Mouse (Mus musculus) cortical plate, adult 2 months (tissue): ENCODE data around the gene Tmem123. TPM values are rescaled to one million over a fixed set of nuclear protein-coding genes. Genes with fewer than 3 reads are reported as not detected.

Source experiments
- H3K27ac ChIP-seq: fragments of 200-500 bp; 2 replicates; pipeline ENCODE4 v1.5.1; 2012; ENCODE audit warnings: low read length, control low read depth, inconsistent platforms; ENCODE audit not compliant: insufficient read depth
- H3K4me1 ChIP-seq: fragments of 200-500 bp; 2 replicates; pipeline ENCODE4 v1.6.1; 2011; ENCODE audit warnings: low read length; ENCODE audit not compliant: control insufficient read depth, insufficient read depth
- H3K4me3 ChIP-seq: fragments of 200-500 bp; 2 replicates; pipeline ENCODE4 v1.5.1; 2011; ENCODE audit warnings: mild to moderate bottlenecking, low read length, control low read depth; ENCODE audit not compliant: insufficient read depth
- CTCF ChIP-seq: fragments of 200-500 bp; IDR thresholded peaks from 2 replicates; pipeline ENCODE4 v1.5.1; 2011; ENCODE audit warnings: mild to moderate bottlenecking, control low read depth, low read length; ENCODE audit not compliant: insufficient read depth; ENCODE audit errors: extremely low read depth
- POLR2A ChIP-seq: fragments of 200-500 bp; IDR thresholded peaks from 2 replicates; pipeline ENCODE4 v1.6.1; 2011; ENCODE audit warnings: mild to moderate bottlenecking, low read length, control low read depth; ENCODE audit not compliant: insufficient read depth; ENCODE audit errors: extremely low read depth
- polyA plus RNA-seq: library from polyadenylated mRNA; depleted of rRNA; stranded (reverse); fragments of >200 nt; gene quantifications from 2 replicates; pipeline ENCODE4 v1.2.3, GENCODE M21; 2012

Gene Tmem123
- polyA plus RNA-seq, 1 experiment, result 18.1 TPM

DNA sequence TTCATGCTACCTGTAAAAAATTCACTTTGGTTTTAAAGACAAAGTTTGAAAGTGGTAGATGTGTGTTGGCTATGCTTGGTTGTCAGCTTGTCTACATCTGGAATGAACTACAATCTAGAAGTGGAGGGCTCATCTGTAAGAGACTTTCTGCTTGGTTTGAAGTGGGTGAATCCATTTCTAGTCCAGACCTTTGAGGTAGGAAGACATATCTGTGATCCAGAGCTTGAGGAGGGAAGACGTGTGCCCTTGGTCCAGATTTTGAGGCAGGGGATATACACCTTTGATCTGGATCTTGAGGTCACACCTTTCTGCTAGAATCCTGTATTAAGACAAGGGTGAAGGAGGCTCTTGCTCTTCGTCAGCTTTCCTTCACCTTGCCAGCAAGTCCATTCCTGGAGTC lies 33.7 kb downstream of the Tmem123 start:
- TF ChIP-seq CTCF (no peak), POLR2A (no peak)
- no peaks in the 10 kb centered on the region for H3K4me1 ChIP-seq
- no peak overlapping the region for H3K27ac ChIP-seq

DNA sequence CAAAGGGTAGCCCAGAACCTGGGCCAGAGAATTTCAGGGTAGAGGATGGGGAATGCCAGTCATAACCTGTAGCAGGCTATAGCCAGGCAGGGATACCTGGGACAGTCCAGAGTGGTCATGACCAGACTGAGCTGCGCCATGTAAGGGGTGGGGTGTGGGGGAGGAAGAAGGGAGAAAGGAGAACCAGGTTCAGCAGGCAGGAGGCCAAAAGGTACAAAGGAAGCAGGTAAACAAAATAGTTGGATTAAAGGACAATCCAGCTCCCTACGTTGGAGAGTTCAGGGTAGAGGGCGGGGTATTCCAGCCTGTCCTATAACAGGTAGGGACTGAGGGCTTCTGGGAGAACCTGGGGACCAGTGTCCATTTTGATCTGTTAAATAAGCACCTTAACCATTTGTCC lies 34.7 kb downstream of the Tmem123 start:
- TF ChIP-seq CTCF (no peak), POLR2A (no peak)
- no peak overlapping the region for H3K4me3 ChIP-seq
- no peaks in the 10 kb centered on the region for H3K4me1 ChIP-seq
- no peak overlapping the region for H3K27ac ChIP-seq

More for the DNA sequence above, 33.7 kb downstream of the Tmem123 start:
- H3K4me3 ChIP-seq, result no peak overlapping the region

DNA sequence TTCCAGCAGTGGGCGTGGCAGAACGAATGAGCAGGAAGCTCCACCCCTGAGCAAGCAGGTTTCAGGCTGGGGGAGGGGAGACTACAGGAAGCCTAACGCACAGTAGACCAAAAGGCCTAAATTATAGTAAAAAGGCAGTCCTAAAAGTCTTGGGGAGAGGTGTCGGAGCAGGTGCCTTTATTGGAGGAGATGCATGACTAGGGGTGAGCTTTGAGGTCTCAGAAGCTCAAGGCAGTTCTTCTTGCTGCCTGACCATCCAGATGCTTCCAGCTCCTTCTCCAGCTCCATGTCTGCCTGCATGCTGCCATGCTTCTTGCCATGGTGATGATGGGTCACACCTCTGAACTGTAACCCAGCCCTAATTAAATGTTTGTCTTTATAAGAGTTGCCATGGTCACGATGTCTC lies 41.3 kb downstream of the Tmem123 start:
- Histone ChIP-seq H3K4me3 (no peak overlapping the region), H3K4me1 (no peaks in the 10 kb centered on the region), H3K27ac (no peak overlapping the region)
- TF ChIP-seq POLR2A (no peak), CTCF (no peak)

DNA sequence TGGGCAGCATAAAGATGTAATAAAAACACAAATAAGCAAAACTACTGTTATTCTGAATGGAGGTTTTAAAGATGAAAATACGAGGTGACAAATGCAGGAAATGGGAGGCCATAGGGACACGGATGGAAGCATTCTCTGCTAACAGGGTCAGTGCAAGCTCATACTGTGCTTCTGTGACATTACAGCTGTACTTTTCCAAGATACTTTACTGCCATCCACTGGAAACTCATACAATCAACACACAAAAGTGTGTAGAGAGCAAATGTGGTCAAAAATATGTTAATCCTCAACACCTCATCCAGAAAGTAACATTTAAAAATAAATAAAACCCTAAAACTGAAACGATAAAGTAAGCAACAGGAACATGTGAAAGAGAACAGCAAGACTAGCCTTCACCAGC lies 58.9 kb downstream of the Tmem123 start:
- no peak for TF ChIP-seq CTCF

DNA sequence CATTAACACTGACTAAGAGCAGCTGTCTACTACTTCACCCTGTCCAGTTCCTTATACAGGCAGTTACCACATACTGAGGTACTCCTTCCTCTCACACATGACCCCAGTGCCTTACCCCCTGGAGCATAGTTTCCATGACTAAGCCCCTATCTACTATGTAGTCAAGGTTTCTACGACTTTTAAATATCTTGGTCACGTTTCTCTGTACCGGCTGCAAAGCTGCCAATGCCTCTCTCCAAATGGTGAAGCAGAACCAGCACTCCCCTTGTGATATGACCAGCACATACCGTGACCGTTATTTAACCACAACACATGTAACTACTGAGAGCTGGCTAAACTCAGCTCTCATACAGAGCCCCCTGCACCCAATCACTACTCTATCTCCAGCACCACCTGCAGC lies 61.1 kb downstream of the Tmem123 start:
- Histone ChIP-seq H3K4me3 (no peak overlapping the region), H3K27ac (no peak overlapping the region), H3K4me1 (no peaks in the 10 kb centered on the region; the same call in 1 of the 2 replicates)
- TF ChIP-seq CTCF (no peak), POLR2A (no peak)

More for the DNA sequence above, 58.9 kb downstream of the Tmem123 start:
- Histone ChIP-seq H3K4me1 (no peaks in the 10 kb centered on the region; the same call in 1 of the 2 replicates), H3K4me3 (no peak overlapping the region), H3K27ac (no peak overlapping the region)

DNA sequence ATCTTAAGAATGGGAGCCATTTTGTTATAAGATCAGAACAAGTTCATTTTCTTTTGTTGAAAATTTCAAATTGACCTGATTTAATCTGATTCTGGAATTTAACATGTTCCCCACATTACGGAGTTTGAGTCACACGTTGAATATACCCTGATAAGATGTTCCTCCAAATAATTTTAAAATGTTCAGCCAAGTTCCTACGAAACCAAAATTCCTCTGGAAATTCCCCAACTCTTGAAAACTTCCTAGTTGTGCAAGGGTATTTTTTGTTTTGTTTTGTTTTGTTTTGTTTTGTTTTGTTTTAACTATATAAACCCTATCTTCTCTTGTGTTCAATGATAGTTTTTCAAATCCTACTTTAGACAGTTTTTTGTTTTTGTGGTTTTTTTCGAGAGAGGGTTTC lies 64.9 kb downstream of the Tmem123 start:
- TF ChIP-seq CTCF (no peak), POLR2A (no peak)
- H3K4me3 ChIP-seq, result no peak overlapping the region

DNA sequence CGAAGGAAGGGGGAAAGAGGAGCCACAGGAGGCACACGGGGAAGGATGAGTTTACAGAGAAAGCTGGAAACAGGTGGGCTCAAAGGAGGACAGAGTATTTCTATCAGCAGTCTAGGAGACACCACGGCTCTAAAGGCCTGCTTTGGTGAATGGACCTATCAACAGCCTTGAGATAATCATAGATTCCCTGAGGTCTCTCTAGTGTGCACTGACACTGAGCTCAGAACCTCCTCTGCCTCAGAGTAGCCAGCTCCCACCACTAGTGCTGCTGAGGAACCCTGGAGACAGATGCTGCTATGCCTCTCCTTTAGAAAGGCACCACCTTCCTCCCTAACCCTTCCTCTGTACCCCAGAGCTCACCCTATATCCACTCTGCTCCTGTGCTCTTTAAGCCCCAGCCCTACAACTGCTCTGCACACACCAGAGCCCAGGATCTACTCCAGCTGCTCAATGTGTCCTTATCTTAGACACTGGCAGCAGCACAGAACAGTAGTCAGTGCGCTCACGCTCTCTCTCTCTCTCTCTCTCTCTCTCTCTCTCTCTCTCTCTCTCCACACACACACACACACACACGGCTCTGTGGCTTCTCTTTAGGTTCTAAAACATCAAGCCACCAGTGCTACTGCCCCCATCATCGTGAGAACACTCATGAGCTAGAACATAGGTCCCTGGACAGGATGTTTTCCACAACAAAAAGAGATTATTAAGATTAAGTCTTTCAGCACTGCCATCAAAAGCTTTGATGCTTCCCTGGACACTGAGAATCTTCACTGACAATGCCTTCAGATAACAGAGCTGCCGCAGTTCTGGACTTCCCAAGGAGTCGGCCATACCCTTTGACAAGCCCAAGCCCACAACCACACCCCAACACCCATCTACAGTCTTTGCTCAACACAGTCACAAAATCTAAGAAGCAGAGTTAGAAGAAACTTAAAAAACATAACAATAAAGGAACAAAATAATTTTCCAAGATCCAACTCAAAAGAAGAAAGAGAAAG lies 66.0 kb downstream of the Tmem123 start:
- no peak for TF ChIP-seq POLR2A
- no peak for TF ChIP-seq CTCF
- peaks cover 3% of the 10 kb centered on the region; the same call in 1 of the 2 replicates for H3K4me1 ChIP-seq
- no peak overlapping the region for H3K4me3 ChIP-seq
- H3K27ac ChIP-seq, result no peak overlapping the region

More for the DNA sequence above, 64.9 kb downstream of the Tmem123 start:
- Histone ChIP-seq H3K27ac (no peak overlapping the region), H3K4me1 (peaks cover 3% of the 10 kb centered on the region; the same call in 1 of the 2 replicates)

DNA sequence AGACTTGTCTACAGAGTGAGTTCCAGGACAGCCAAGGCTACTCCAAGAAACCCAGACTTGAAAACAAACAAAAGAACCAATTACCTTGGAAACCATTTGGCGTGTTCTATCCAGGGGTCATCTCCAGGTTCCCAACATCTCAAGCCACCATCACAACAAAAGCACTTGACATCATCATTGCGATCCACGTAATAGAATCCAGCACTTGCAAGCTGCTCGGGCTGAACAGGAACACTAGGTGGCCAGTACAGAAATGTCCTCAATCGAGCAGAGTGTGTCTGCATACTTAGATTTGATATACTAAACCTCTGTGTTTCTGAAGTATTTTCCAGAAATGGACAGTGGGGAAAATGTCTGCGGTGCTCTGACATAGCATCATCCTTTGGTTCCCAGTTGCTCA lies 69.6 kb downstream of the Tmem123 start:
- no peak overlapping the region for H3K4me3 ChIP-seq
- no peak overlapping the region for H3K27ac ChIP-seq
- TF ChIP-seq POLR2A, result no peak
- no peak for TF ChIP-seq CTCF

DNA sequence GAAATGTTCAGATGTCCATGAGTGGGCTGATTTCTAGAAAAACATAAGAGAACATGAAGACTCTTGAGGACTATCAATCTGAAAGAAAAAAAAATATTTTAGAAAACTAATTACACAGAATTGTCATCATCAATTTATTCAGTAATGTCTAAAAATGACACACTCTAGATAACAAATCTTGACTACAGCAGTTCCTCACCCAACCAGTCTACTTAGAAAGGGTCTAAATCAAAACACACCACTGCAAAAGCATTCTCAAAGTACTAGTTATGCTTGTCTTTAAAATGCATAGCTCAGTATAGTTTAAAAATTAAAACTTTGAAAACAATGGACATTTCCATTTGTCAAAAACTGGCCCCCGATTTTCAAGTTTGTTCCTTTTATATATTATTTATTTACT lies 71.5 kb downstream of the Tmem123 start:
- peaks cover 3% of the 10 kb centered on the region; the same call in 1 of the 2 replicates for H3K4me1 ChIP-seq
- TF ChIP-seq POLR2A (no peak), CTCF (no peak)
- H3K27ac ChIP-seq, result no peak overlapping the region
- H3K4me3 ChIP-seq, result no peak overlapping the region

More for the DNA sequence above, 69.6 kb downstream of the Tmem123 start:
- peaks cover 3% of the 10 kb centered on the region; the same call in 1 of the 2 replicates for H3K4me1 ChIP-seq

DNA sequence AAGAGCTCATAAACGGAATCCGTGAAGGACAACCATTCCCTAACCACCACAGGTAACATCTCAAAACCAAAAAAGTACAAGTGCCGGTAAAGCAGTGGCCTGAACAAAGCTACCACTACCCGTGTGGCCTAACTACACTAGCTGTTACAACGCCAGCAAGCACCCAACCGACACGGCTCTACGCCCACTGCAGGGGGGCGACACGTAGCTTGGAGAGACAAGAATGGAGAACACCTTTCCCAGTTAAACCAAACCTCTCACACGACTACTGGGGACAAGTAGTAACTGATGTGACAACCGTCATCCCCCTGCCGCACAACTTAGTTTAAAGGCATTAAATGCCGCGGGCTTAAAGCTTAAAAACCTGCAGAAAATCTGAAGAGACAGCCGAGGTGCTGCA lies 72.5 kb downstream of the Tmem123 start:
- Histone ChIP-seq H3K4me1 (peaks cover 3% of the 10 kb centered on the region; the same call in 1 of the 2 replicates), H3K27ac (peak overlapping the region; percentile 86), H3K4me3 (peak overlapping the region; percentile 61)
- no peak for TF ChIP-seq CTCF
- TF ChIP-seq POLR2A, result no peak
